Mouse (Mus musculus) E14TG2a.4 (cell line): Measurements from ENCODE around the gene Dpf1.

ENCODE experiments used
- CTCF ChIP-seq: conservative IDR thresholded peaks from 2 replicates; pipeline ENCODE4 v1.5.1; 2014; ENCODE audit warnings: low read length
- NANOG ChIP-seq: IDR thresholded peaks from 2 replicates; pipeline ENCODE4 v1.6.1; 2014; ENCODE audit warnings: borderline replicate concordance, low read length, mixed read lengths

- TF ChIP-seq CTCF (no peak), NANOG (no peak)
These were observed 14.6 kb downstream of the Dpf1 start for GRCm38 (mm10) chr7:29318115-29318911.
